Mouse (Mus musculus): ENCODE results near the gene Zfyve9. TPM values are rescaled to one million over a fixed set of nuclear protein-coding genes. Genes with fewer than 3 reads are reported as not detected.

The Zfyve9 gene
- polyA plus RNA-seq, 1 experiment from 2014 or later: 4.9 TPM

DNA sequence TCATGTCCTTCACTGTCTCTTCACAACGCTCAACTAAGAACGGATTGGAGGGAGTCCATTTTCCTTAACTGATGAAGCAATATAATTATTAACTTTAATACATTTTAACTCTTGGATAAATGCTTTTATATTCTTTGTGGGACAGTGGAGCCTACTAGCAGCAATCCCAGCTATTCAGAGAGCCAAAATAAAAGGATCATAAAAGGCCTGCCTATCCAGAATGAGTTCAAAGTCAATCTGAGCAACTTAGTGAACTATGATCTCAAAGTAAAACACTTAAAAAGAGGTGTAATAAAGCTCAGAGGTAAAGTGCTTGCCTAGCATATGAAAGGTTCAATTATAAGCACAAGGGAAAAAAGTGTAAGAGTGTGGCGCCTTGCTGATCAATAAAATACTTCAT lies 21.0 kb downstream of the Zfyve9 start:
- no peak for ATAC-seq (replicated peaks; ENCODE audit: low FRiP score, low TSS enrichment, low read depth)

DNA sequence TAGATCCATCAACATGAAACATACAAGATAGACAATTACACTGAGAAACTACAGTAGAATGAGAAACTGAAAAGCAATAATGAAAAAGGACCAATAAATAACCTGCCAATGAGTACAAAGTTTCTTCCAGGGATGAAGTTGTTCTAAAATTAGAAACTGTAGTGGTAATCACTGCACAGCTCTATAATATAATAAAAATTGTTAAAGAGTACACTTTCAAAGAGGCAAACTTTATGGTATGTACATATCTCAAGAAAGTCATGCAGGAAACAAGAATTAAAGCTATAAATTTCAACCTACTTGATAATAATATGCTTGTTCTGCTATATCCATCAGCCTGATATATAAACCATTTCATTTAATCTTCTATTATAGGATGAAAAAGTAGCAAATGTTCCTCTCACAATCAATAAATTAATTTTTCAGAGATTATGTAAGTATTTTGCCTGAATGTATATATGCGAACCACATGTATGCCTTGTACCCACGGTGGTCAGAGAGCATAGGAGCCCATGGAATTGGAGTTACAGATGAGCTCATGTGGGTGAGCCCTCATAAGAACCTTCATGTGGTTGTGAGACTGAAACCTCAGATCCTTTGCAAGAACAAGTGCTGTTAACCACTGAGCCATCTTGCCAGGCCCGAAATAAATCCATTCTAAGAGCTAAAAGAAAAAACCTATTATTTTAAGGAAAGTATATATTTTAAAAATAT lies 34.3 kb downstream of the Zfyve9 start:
- WGBS: 87% methylated on average over 3 of the region's 3 CpGs

More for the DNA sequence above, 21.0 kb downstream of the Zfyve9 start:
- Histone ChIP-seq H3K4me1 (replicated peaks; ENCODE audit: control insufficient read depth, insufficient read depth, low read length) (no peaks in the 10 kb centered on the region), H3K4me2 (ENCODE audit: low read length) (no peak overlapping the region), H3K27ac (ENCODE audit: low read depth) (no peak overlapping the region), H3K9ac (ENCODE audit: low read length) (no peak overlapping the region), H3K36me3 (ENCODE audit: control insufficient read depth, insufficient read depth, low read length) (no peaks in the 10 kb centered on the region), H3K4me3 (ENCODE audit: low read depth, low read length) (no peak overlapping the region), H3K9me3 (ENCODE audit: control insufficient read depth, low read length) (no peaks in the 10 kb centered on the region), H3K27me3 (replicated peaks; ENCODE audit: control insufficient read depth, insufficient read depth, low read length) (no peaks in the 10 kb centered on the region)
- WGBS: 83% methylated on average over 3 of the region's 3 CpGs
- DNase-seq (ENCODE audit: low spot score): no peak

DNA sequence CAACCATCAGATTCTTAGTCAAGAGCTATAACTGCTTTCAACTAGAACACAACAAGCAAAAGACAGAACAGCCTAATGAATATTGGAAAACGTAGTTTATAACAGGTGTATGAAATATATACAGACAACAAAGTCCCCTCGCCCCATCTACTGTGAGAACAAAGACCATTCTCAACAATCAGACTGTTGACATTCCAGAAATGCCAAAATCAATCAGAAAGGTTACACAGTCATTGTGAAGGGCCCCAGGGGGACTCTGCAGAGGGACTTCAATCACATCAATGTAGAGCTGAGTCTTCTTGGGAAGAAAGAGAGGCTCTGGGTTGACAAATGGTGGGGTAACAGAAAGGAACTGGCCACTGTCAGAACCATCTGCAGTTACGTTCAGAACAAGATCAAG lies 49.0 kb downstream of the Zfyve9 start:
- WGBS: 56% methylated on average over 3 of the region's 3 CpGs

More for the DNA sequence above, 34.3 kb downstream of the Zfyve9 start:
- Histone ChIP-seq H3K27ac (ENCODE audit: low read depth) (no peak overlapping the region), H3K9ac (ENCODE audit: low read length) (no peak overlapping the region), H3K4me3 (ENCODE audit: low read depth, low read length) (no peak overlapping the region), H3K36me3 (ENCODE audit: control insufficient read depth, insufficient read depth, low read length) (no peaks in the 10 kb centered on the region), H3K27me3 (replicated peaks; ENCODE audit: control insufficient read depth, insufficient read depth, low read length) (no peaks in the 10 kb centered on the region), H3K4me2 (ENCODE audit: low read length) (no peak overlapping the region), H3K4me1 (replicated peaks; ENCODE audit: control insufficient read depth, insufficient read depth, low read length) (no peaks in the 10 kb centered on the region), H3K9me3 (ENCODE audit: control insufficient read depth, low read length) (no peaks in the 10 kb centered on the region)
- ATAC-seq (replicated peaks; ENCODE audit: low FRiP score, low TSS enrichment, low read depth) (no peak), DNase-seq (ENCODE audit: low spot score) (no peak)

DNA sequence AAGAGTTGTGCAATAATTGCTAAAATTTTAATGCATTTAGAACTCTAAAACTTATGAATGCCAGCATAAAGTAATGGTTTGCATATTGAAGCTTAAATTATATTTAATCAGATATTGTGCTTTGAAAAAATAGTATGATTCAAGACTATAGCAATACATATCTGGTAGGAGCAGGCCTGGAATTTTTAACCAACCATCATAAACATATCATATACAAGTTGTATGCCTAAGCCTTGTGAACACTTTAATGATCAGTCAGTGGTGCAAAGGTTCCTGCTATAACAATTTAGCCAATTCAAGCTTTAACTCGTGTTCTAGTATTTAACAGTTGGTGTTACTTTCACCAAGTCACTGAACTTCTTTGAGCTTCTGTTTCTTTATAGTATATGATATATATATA lies 50.1 kb downstream of the Zfyve9 start:
- ATAC-seq (replicated peaks; ENCODE audit: low FRiP score, low TSS enrichment, low read depth) (no peak), DNase-seq (ENCODE audit: low spot score) (no peak)
- WGBS: 78% methylated on average over 1 of the region's 1 CpGs
- no peaks in the 10 kb centered on the region for H3K4me1 ChIP-seq (replicated peaks; ENCODE audit: control insufficient read depth, insufficient read depth, low read length)
- no peak overlapping the region for H3K27ac ChIP-seq (ENCODE audit: low read depth)
- H3K4me2 ChIP-seq (ENCODE audit: low read length): no peak overlapping the region
- no peak overlapping the region for H3K4me3 ChIP-seq (ENCODE audit: low read depth, low read length)
- H3K36me3 ChIP-seq (ENCODE audit: control insufficient read depth, insufficient read depth, low read length): peaks cover 2% of the 10 kb centered on the region; the same call in 1 of the 2 replicates
- no peak overlapping the region for H3K9ac ChIP-seq (ENCODE audit: low read length)
- H3K9me3 ChIP-seq (ENCODE audit: control insufficient read depth, low read length): 0 out of 2 replicates have a peak, but pooled peaks cover 3% of the 10 kb centered on the region
- no peaks in the 10 kb centered on the region for H3K27me3 ChIP-seq (replicated peaks; ENCODE audit: control insufficient read depth, insufficient read depth, low read length)

More for the DNA sequence above, 49.0 kb downstream of the Zfyve9 start:
- H3K27ac ChIP-seq (ENCODE audit: low read depth): no peak overlapping the region
- H3K4me2 ChIP-seq (ENCODE audit: low read length): no peak overlapping the region
- H3K36me3 ChIP-seq (ENCODE audit: control insufficient read depth, insufficient read depth, low read length): no peaks in the 10 kb centered on the region
- ATAC-seq (replicated peaks; ENCODE audit: low FRiP score, low TSS enrichment, low read depth) (no peak), DNase-seq (ENCODE audit: low spot score) (no peak)
- no peaks in the 10 kb centered on the region for H3K4me1 ChIP-seq (replicated peaks; ENCODE audit: control insufficient read depth, insufficient read depth, low read length)
- H3K9me3 ChIP-seq (ENCODE audit: control insufficient read depth, low read length): 0 out of 2 replicates have a peak, but pooled peaks cover 3% of the 10 kb centered on the region
- H3K4me3 ChIP-seq (ENCODE audit: low read depth, low read length): no peak overlapping the region
- no peaks in the 10 kb centered on the region for H3K27me3 ChIP-seq (replicated peaks; ENCODE audit: control insufficient read depth, insufficient read depth, low read length)
- no peak overlapping the region for H3K9ac ChIP-seq (ENCODE audit: low read length)

DNA sequence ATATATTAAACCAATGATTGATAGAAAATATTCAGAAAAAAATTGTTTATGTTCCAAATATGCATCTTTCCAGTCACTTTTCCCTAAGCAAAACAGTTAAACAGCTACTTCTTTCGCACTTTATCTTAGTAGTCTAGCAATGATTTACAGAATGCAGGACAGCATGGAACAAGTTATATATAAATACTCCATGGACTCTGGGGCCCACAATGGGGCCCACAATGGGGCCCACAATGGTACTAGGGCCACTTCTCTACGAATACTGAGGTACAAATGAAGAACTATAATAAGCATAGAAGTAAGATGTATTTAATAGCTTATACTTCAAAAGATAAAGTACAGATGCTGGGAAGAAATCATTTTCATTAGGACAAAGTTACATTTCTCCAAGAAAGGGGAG lies 56.5 kb downstream of the Zfyve9 start:
- Histone ChIP-seq H3K9ac (ENCODE audit: low read length) (no peak overlapping the region), H3K9me3 (ENCODE audit: control insufficient read depth, low read length) (no peaks in the 10 kb centered on the region), H3K4me2 (ENCODE audit: low read length) (no peak overlapping the region), H3K4me3 (ENCODE audit: low read depth, low read length) (no peak overlapping the region), H3K27me3 (replicated peaks; ENCODE audit: control insufficient read depth, insufficient read depth, low read length) (no peaks in the 10 kb centered on the region), H3K27ac (ENCODE audit: low read depth) (no peak overlapping the region), H3K4me1 (replicated peaks; ENCODE audit: control insufficient read depth, insufficient read depth, low read length) (no peaks in the 10 kb centered on the region), H3K36me3 (ENCODE audit: control insufficient read depth, insufficient read depth, low read length) (peaks cover 19% of the 10 kb centered on the region)
- WGBS: 88% methylated on average over 2 of the region's 2 CpGs
- DNase-seq (ENCODE audit: low spot score) (no peak), ATAC-seq (replicated peaks; ENCODE audit: low FRiP score, low TSS enrichment, low read depth) (no peak)

DNA sequence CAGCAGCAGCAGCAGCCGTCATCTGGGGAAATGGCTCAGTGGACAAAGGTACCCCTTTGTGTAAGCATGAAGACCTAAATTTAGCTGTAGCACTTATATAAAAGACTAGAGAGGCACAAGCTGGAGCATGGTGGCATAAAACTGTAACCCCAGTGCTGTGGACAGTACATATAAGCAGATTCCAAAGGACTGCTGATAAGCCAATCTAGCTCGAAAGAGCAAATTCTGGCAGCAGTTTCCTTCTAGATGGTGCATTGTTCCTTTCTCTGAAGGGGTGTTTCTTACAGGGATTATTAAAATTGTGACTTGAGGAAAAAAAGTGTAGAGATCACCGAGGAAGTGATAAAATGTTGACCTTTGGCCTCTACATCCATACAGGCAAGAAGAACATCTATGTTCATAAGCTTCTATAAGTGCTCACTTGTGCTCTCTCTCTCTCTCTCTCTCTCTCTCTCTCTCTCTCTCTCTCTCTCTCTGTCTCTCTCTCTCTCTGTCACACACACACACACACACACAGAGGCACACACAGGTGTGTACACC lies 59.3 kb downstream of the Zfyve9 start:
- no peaks in the 10 kb centered on the region for H3K27me3 ChIP-seq (replicated peaks; ENCODE audit: control insufficient read depth, insufficient read depth, low read length)
- H3K9me3 ChIP-seq (ENCODE audit: control insufficient read depth, low read length): no peaks in the 10 kb centered on the region
- DNase-seq (ENCODE audit: low spot score) (no peak), ATAC-seq (replicated peaks; ENCODE audit: low FRiP score, low TSS enrichment, low read depth) (no peak)
- H3K9ac ChIP-seq (ENCODE audit: low read length): no peak overlapping the region
- H3K36me3 ChIP-seq (ENCODE audit: control insufficient read depth, insufficient read depth, low read length): peaks cover 19% of the 10 kb centered on the region
- no peaks in the 10 kb centered on the region for H3K4me1 ChIP-seq (replicated peaks; ENCODE audit: control insufficient read depth, insufficient read depth, low read length)
- H3K27ac ChIP-seq (ENCODE audit: low read depth): no peak overlapping the region
- WGBS: 82% methylated on average over 3 of the region's 3 CpGs
- no peak overlapping the region for H3K4me2 ChIP-seq (ENCODE audit: low read length)
- H3K4me3 ChIP-seq (ENCODE audit: low read depth, low read length): no peak overlapping the region

DNA sequence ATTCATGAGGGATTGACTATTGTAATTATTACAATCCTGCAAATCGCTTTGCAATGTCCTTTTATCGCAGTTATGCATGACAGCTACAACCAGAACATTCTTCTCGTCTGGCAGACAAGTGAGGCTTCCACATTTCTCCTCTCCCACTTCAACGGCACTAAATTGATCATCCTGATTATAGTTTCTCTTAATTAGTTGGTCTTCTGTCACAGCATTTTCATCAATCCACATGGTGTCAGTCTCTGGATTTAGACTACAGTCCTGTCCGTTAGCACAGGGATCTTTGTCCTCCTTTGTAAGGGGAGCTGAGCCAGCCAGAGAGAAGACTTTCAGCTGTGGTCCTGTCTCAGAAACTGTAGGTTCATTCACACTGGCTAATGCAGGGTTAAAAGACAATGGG lies 61.2 kb downstream of the Zfyve9 start, which contains the start of gene 3110021N24Rik:
Gene 3110021N24Rik, plus strand, starts transcription at position 301 of the 400 bp plus-strand sequence.
- ATAC-seq (replicated peaks; ENCODE audit: low FRiP score, low TSS enrichment, low read depth): no peak
- peaks cover 11% of the 10 kb centered on the region for H3K36me3 ChIP-seq (ENCODE audit: control insufficient read depth, insufficient read depth, low read length)
- H3K4me3 ChIP-seq (ENCODE audit: low read depth, low read length): no peak within 1 kb of the TSS
- H3K27ac ChIP-seq (ENCODE audit: low read depth): no peak within 1 kb of the TSS
- 87% methylated on average over 5 of the region's 5 CpGs for WGBS
- H3K4me1 ChIP-seq (replicated peaks; ENCODE audit: control insufficient read depth, insufficient read depth, low read length): no peaks in the 10 kb centered on the region
- no peak within 1 kb of the TSS for H3K4me2 ChIP-seq (ENCODE audit: low read length)
- no peak for DNase-seq (ENCODE audit: low spot score)
- no peaks in the 10 kb centered on the region for H3K27me3 ChIP-seq (replicated peaks; ENCODE audit: control insufficient read depth, insufficient read depth, low read length)
- H3K9ac ChIP-seq (ENCODE audit: low read length): no peak within 1 kb of the TSS
- no peaks in the 10 kb centered on the region for H3K9me3 ChIP-seq (ENCODE audit: control insufficient read depth, low read length)

GRCm38 (mm10) chr4:108708209-108708608 lies 72.4 kb downstream of the Zfyve9 start:
- no peaks in the 10 kb centered on the region for H3K4me1 ChIP-seq (replicated peaks; ENCODE audit: control insufficient read depth, insufficient read depth, low read length)
- ATAC-seq (replicated peaks; ENCODE audit: low FRiP score, low TSS enrichment, low read depth): no peak
- WGBS: 74% methylated on average over 5 of the region's 5 CpGs

GRCm38 (mm10) chr4:108696934-108697333 lies 83.7 kb downstream of the Zfyve9 start:
- H3K27me3 ChIP-seq (replicated peaks; ENCODE audit: control insufficient read depth, insufficient read depth, low read length): no peaks in the 10 kb centered on the region
- WGBS: 62% methylated on average over 3 of the region's 3 CpGs
- no peak overlapping the region for H3K4me2 ChIP-seq (ENCODE audit: low read length)
- H3K36me3 ChIP-seq (ENCODE audit: control insufficient read depth, insufficient read depth, low read length): peaks cover 7% of the 10 kb centered on the region; the same call in 1 of the 2 replicates
- no peaks in the 10 kb centered on the region for H3K4me1 ChIP-seq (replicated peaks; ENCODE audit: control insufficient read depth, insufficient read depth, low read length)
- H3K27ac ChIP-seq (ENCODE audit: low read depth): no peak overlapping the region
- H3K9ac ChIP-seq (ENCODE audit: low read length): no peak overlapping the region
- ATAC-seq (replicated peaks; ENCODE audit: low FRiP score, low TSS enrichment, low read depth) (no peak), DNase-seq (ENCODE audit: low spot score) (no peak)
- H3K4me3 ChIP-seq (ENCODE audit: low read depth, low read length): no peak overlapping the region
- H3K9me3 ChIP-seq (ENCODE audit: control insufficient read depth, low read length): no peaks in the 10 kb centered on the region

More at GRCm38 (mm10) chr4:108708209-108708608, 72.4 kb downstream of the Zfyve9 start:
- H3K27ac ChIP-seq (ENCODE audit: low read depth): no peak overlapping the region
- 0 out of 2 replicates have a peak, but pooled peaks cover 8% of the 10 kb centered on the region for H3K36me3 ChIP-seq (ENCODE audit: control insufficient read depth, insufficient read depth, low read length)
- no peak overlapping the region for H3K4me3 ChIP-seq (ENCODE audit: low read depth, low read length)
- H3K9ac ChIP-seq (ENCODE audit: low read length): no peak overlapping the region
- no peak for DNase-seq (ENCODE audit: low spot score)
- H3K27me3 ChIP-seq (replicated peaks; ENCODE audit: control insufficient read depth, insufficient read depth, low read length): no peaks in the 10 kb centered on the region
- no peak overlapping the region for H3K4me2 ChIP-seq (ENCODE audit: low read length)
- no peaks in the 10 kb centered on the region for H3K9me3 ChIP-seq (ENCODE audit: control insufficient read depth, low read length)
